Mouse (Mus musculus): ENCODE measurements around the gene Tmem79. TPM values are rescaled to one million over a fixed set of nuclear protein-coding genes. Genes with fewer than 3 reads are reported as not detected.
"Not testable (repeated sequence)": the region's sequence is repeated elsewhere in the genome, so short reads cannot be mapped to it uniquely, and the experiment has no call there.

The Tmem79 gene
- polyA plus RNA-seq, 1 experiment from 2014 or later: 2.6 TPM

GRCm38 (mm10) chr3:88297321-88297851, 38.6 kb downstream of the Tmem79 start:
- ATAC-seq (ENCODE audit: insufficient number of reproducible peaks, insufficient read depth, low FRiP score, low TSS enrichment, low read depth): no peak
- no peaks in the 10 kb centered on the region for H3K27me3 ChIP-seq
- peak overlapping the region; percentile 89 for H3K4me2 ChIP-seq
- H3K4me3 ChIP-seq (replicated peaks): peak overlapping the region; percentile 73
- under 1% methylated on average over 30 of the region's 30 CpGs for WGBS
- H3K9me3 ChIP-seq: no peaks in the 10 kb centered on the region
- peaks cover 16% of the 10 kb centered on the region for H3K4me1 ChIP-seq (replicated peaks)
- H3K27ac ChIP-seq: peak overlapping the region; percentile 90
- peaks cover 36% of the 10 kb centered on the region for H3K36me3 ChIP-seq
- H3K9ac ChIP-seq (replicated peaks): peak overlapping the region; percentile 76

DNA sequence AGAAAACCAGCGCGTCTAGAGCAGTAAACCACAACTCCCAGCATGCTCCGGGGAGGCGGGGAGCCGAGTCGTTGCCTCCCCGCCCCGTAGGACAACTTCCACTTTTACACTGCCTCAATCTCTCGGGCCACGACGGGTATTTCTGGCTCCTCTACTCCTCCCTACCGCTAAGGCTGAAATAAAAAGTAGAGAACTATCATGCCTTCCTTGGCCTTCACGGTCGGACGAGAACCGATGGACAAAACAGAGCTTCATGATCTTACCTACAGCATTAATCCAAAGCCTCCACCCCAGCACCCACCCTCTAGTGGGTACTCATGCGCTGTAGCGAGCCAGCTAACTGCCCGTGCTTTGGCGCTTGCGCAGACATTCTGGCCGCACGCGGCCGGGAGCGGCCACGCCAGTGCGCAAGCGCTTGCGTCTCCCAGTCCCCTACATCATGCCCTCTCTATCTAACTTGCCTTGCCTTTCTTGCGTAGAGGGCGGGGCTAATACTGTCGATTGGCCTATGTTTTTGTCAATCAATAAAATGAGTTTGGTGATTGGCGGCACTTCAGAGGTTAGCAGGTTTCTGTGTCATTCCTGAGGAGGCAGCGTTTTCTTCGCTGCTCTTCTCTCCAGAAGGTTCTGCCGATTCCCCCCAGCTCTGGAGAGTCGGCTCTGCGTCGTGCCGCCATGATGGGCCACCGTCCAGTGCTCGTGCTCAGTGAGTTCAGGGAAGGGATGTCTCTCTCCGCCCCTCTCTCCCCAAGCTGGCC, 39.2 kb downstream of the Tmem79 start, which contains the start of the genes Tsacc and Cct3:
TSS of gene Tsacc (minus strand) at position 439 of the 758 bp plus-strand sequence.
TSS of gene Cct3 (plus strand) at position 556 of the 758 bp plus-strand sequence.
- ATAC-seq (ENCODE audit: insufficient number of reproducible peaks, insufficient read depth, low FRiP score, low TSS enrichment, low read depth): peak; percentile 99
- Histone ChIP-seq H3K27me3 (no peaks in the 10 kb centered on the region), H3K4me1 (replicated peaks) (peaks cover 16% of the 10 kb centered on the region), H3K27ac (peak within 1 kb of the TSS; percentile 90), H3K36me3 (peaks cover 29% of the 10 kb centered on the region), H3K9ac (replicated peaks) (peak within 1 kb of the TSS; percentile 76), H3K4me3 (replicated peaks) (peak within 1 kb of the TSS; percentile 73), H3K4me2 (peak within 1 kb of the TSS; percentile 89), H3K9me3 (no peaks in the 10 kb centered on the region)
- under 1% methylated on average over 44 of the region's 44 CpGs for WGBS

GRCm38 (mm10) chr3:88296110-88296560, 39.8 kb downstream of the Tmem79 start:
- Histone ChIP-seq H3K36me3 (peaks cover 23% of the 10 kb centered on the region), H3K4me3 (replicated peaks) (peak overlapping the region; percentile 73), H3K9me3 (no peaks in the 10 kb centered on the region), H3K27me3 (no peaks in the 10 kb centered on the region), H3K9ac (replicated peaks) (peak overlapping the region; percentile 64), H3K4me1 (replicated peaks) (peaks cover 16% of the 10 kb centered on the region), H3K4me2 (peak overlapping the region; percentile 89), H3K27ac (peak overlapping the region; percentile 90)
- ATAC-seq (ENCODE audit: insufficient number of reproducible peaks, insufficient read depth, low FRiP score, low TSS enrichment, low read depth): peak; percentile 8
- 3% methylated on average over 12 of the region's 12 CpGs for WGBS

DNA sequence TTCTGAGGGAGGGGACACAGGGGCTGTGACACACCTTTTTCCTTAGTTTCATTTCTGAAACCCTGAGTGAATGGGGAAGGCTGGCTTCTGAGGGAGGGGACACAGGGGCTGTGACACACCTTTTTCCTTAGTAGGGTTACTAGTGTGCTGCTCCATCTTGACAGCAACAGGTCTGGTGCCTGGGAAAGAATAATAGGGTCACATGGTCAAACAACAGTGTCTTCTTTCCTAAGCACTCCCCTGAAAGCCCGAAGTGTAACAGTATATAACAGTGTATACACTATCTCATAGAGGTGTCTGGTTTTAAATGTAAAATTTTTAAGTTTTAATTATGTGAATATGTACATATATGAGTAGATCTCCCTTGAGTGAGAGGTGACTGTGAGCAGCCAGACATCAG, 40.7 kb downstream of the Tmem79 start:
- H3K4me1 ChIP-seq (replicated peaks): peaks cover 16% of the 10 kb centered on the region
- not testable (repeated sequence) for H3K9me3 ChIP-seq; H3K9ac ChIP-seq (replicated peaks); ATAC-seq (ENCODE audit: insufficient number of reproducible peaks, insufficient read depth, low FRiP score, low TSS enrichment, low read depth); H3K27ac ChIP-seq; H3K27me3 ChIP-seq
- peaks cover 15% of the 10 kb centered on the region for H3K36me3 ChIP-seq
- H3K4me2 ChIP-seq: peak overlapping the region; percentile 89
- H3K4me3 ChIP-seq (replicated peaks): peak overlapping the region; percentile 73; the same call in 1 of the 2 replicates
- WGBS: 76% methylated on average over 1 of the region's 1 CpGs

- H3K4me2 ChIP-seq: no peak overlapping the region
- peaks cover 7% of the 10 kb centered on the region; the same call in 1 of the 2 replicates for H3K4me1 ChIP-seq (replicated peaks)
- H3K27ac ChIP-seq: no peak overlapping the region
- 61% methylated on average over 4 of the region's 4 CpGs for WGBS
- no peaks in the 10 kb centered on the region for H3K27me3 ChIP-seq
- H3K4me3 ChIP-seq (replicated peaks): no peak overlapping the region
- no peak for ATAC-seq (ENCODE audit: insufficient number of reproducible peaks, insufficient read depth, low FRiP score, low TSS enrichment, low read depth)
- no peaks in the 10 kb centered on the region; the same call in 1 of the 2 replicates for H3K36me3 ChIP-seq
- H3K9ac ChIP-seq (replicated peaks): no peak overlapping the region
- no peaks in the 10 kb centered on the region for H3K9me3 ChIP-seq
Measured at GRCm38 (mm10) chr3:88291970-88292369, 44.0 kb downstream of the Tmem79 start.

DNA sequence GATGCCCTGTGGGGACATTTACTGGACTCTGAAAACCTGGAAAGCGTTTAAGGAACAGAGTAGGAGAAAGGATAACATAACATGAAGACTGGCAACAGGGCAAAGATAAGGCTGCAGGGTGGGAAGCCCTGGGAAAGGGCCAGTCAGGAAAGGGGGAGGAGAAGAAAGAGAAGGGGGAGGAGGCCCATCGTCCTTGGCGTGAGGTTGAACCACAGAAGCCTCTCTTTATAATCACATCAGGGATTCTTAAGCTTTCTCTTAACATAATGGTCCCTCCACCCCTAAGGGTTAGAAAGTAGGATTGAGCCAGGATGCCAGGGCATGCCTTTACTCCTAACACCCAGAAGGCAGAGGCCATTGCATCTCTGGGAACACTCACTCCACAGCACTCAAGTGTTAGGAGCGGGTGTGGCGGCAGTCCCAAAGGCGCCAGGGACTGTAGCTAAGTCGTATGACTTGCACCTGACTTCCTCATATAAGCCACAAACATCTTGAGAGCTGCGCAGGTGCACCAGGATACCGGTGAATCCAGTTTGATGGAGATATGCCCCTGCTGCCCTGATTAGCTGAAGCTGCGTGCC, 47.7 kb downstream of the Tmem79 start:
- H3K9ac ChIP-seq (replicated peaks); H3K36me3 ChIP-seq; H3K4me3 ChIP-seq (replicated peaks); H3K4me1 ChIP-seq (replicated peaks); H3K9me3 ChIP-seq; H3K27ac ChIP-seq; ATAC-seq (ENCODE audit: insufficient number of reproducible peaks, insufficient read depth, low FRiP score, low TSS enrichment, low read depth); H3K4me2 ChIP-seq; H3K27me3 ChIP-seq: not testable (repeated sequence)
- 91% methylated on average over 9 of the region's 10 CpGs for WGBS

DNA sequence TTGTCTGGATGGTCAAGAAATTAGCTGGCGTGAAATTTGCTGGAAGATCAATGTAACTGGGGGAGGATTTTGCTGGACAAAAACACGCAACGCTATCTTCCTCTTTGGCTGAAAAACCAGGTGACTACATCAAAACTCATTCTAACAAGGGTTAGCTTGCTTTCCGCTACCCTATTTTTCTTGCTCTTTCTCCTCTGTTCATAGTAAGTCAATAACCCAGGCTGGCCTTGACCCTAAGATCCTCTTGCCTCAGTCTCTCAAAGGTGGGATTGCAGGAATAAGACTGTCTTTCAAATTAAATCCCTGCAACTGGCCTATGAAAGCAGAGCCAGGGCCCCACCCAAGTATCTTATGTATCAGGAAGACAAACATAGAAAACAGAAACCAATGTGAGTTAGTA, 48.8 kb downstream of the Tmem79 start, which contains the start of gene Gm38392:
TSS of gene Gm38392 (minus strand) at position 101 of the 400 bp plus-strand sequence.
- Histone ChIP-seq H3K4me3 (replicated peaks) (no peak within 1 kb of the TSS), H3K9ac (replicated peaks) (no peak within 1 kb of the TSS), H3K4me2 (no peak within 1 kb of the TSS), H3K9me3 (no peaks in the 10 kb centered on the region), H3K4me1 (replicated peaks) (no peaks in the 10 kb centered on the region), H3K27me3 (no peaks in the 10 kb centered on the region), H3K36me3 (peaks cover 10% of the 10 kb centered on the region; the same call in 1 of the 2 replicates), H3K27ac (no peak within 1 kb of the TSS)
- no peak for ATAC-seq (ENCODE audit: insufficient number of reproducible peaks, insufficient read depth, low FRiP score, low TSS enrichment, low read depth)
- 96% methylated on average over 4 of the region's 4 CpGs for WGBS

DNA sequence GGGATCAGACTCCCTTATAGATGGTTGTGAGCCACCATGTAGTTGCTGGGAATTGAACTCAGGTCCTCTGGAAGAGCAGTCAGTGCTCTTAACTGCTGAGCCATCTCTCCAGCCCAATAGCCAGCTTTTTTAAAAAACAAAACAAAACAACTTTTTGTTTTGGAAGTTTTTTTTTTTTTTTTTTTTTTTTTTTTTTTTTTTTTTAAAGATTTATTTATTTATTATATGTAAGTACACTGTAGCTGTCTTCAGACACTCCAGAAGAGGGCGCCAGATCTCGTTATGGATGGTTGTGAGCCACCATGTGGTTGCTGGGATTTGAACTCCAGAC, 50.4 kb downstream of the Tmem79 start:
- not testable (repeated sequence) for H3K4me3 ChIP-seq (replicated peaks); H3K9me3 ChIP-seq; H3K9ac ChIP-seq (replicated peaks); H3K36me3 ChIP-seq; H3K27ac ChIP-seq; H3K4me2 ChIP-seq; H3K4me1 ChIP-seq (replicated peaks); ATAC-seq (ENCODE audit: insufficient number of reproducible peaks, insufficient read depth, low FRiP score, low TSS enrichment, low read depth); H3K27me3 ChIP-seq
- WGBS: 60% methylated on average over 2 of the region's 2 CpGs

- not testable (repeated sequence) for H3K27ac ChIP-seq; ATAC-seq (ENCODE audit: insufficient number of reproducible peaks, insufficient read depth, low FRiP score, low TSS enrichment, low read depth); H3K27me3 ChIP-seq; H3K4me1 ChIP-seq (replicated peaks); H3K4me2 ChIP-seq; H3K9me3 ChIP-seq; H3K9ac ChIP-seq (replicated peaks); H3K4me3 ChIP-seq (replicated peaks); H3K36me3 ChIP-seq
- 95% methylated on average over 14 of the region's 14 CpGs for WGBS
Measured at GRCm38 (mm10) chr3:88284815-88285564, 51.0 kb downstream of the Tmem79 start.

GRCm38 (mm10) chr3:88281141-88281916, 54.6 kb downstream of the Tmem79 start:
- H3K9me3 ChIP-seq; H3K4me3 ChIP-seq (replicated peaks); H3K9ac ChIP-seq (replicated peaks); H3K4me1 ChIP-seq (replicated peaks); H3K27ac ChIP-seq; ATAC-seq (ENCODE audit: insufficient number of reproducible peaks, insufficient read depth, low FRiP score, low TSS enrichment, low read depth); H3K4me2 ChIP-seq; H3K27me3 ChIP-seq; H3K36me3 ChIP-seq: not testable (repeated sequence)
- 73% methylated on average over 11 of the region's 11 CpGs for WGBS

Data from limb, embryonic 12.5 days (tissue).